Comparison of ENCODE assay signal across 3 mouse cellular contexts in the genomic region with DNA sequence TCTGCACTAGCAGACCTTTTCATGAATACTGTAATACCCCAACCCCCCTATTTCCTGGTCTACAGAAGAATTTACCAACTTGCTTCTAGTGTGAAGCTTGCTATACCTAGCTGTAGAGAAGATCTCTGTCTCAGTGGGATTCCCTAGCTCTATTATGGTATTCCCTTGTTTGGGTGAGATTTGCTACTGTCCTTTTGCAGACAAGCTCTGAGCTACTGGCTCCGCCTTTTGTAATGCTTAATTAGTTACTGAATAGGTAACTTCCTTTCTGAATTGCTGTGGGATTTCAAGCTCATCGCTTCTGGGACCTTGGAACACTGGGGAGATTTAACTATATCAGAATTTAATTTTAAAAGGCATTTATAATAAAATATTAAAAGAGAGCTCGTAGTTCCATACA.
DNase-seq lines count a peak whose midpoint lies in the region.

No protein-coding gene starts in this region.

- peak; percentile 31 for DNase-seq in ES-CJ7 (ENCODE audit: low read depth, low spot score)
- peak; percentile 80 for DNase-seq in R1 (ENCODE audit: low read depth, low spot score)
- DNase-seq in ZHBTc4 (ENCODE audit: low read depth, low spot score) = peak; percentile 12

Comparison
In these comparisons a context has a peak if more than half of its experiments do, and no peak if none do; other contexts are left out.
1. DNase-seq: peak in every context shown above with its lines; median percentile 80 in R1; 31 in ES-CJ7; 12 in ZHBTc4.